Mouse (Mus musculus) MEL (cell line): ENCODE measurements around the gene Armh1. TPM values are rescaled to one million over a fixed set of nuclear protein-coding genes. Genes with fewer than 3 reads are reported as not detected.
A peak's percentile ranks its signal among the peaks of the same experiment; 100 is the strongest.

Source experiments
- DNase-seq: peaks from one replicate; pipeline ENCODE4 v3.0.0; 2011; ENCODE audit warnings: low read depth, low spot score
- H3K27ac ChIP-seq: 2 replicates; pipeline ENCODE4 v1.5.1; 2012; ENCODE audit warnings: low read depth, mild to moderate bottlenecking, control low read depth, low read length, moderate library complexity; ENCODE audit not compliant: control insufficient read depth
- H3K27me3 ChIP-seq, 2 experiments: fragments of 150-350 bp in 1 of 2; sonication (generic) in 1 of 2; 2 replicates each; pipeline ENCODE4 v1.6.1; 2012; ENCODE audit warnings: low read length in 2 of 2, mild to moderate bottlenecking in 2 of 2, improper control_type of control experiment in 1 of 2, moderate library complexity in 1 of 2; ENCODE audit not compliant: insufficient read depth in 2 of 2, control insufficient read depth in 1 of 2
- H3K36me3 ChIP-seq, 2 experiments: 2 replicates each; pipeline ENCODE4 v1.6.1; 2012 to 2014; ENCODE audit warnings: low read length in 2 of 2, improper control_type of control experiment in 1 of 2, inconsistent platforms in 1 of 2, mild to moderate bottlenecking in 1 of 2; ENCODE audit not compliant: insufficient read depth in 2 of 2, control insufficient read depth in 1 of 2
- H3K4me1 ChIP-seq, 2 experiments: fragments of 150-350 bp in 1 of 2; sonication (generic) in 1 of 2; 2 replicates each; pipeline ENCODE4 v1.6.1; 2012; ENCODE audit warnings: low read length in 2 of 2, improper control_type of control experiment in 1 of 2, mild to moderate bottlenecking in 1 of 2; ENCODE audit not compliant: insufficient read depth in 2 of 2, control insufficient read depth in 1 of 2
- H3K4me3 ChIP-seq, 2 experiments: fragments of 150-350 bp in 1 of 2; sonication (generic) in 1 of 2; 2 replicates each; pipeline ENCODE4 v1.5.1; 2012; ENCODE audit warnings: low read depth in 2 of 2, low read length in 2 of 2, mild to moderate bottlenecking in 2 of 2, moderate library complexity in 2 of 2, control low read depth in 1 of 2, improper control_type of control experiment in 1 of 2; ENCODE audit not compliant: control insufficient read depth in 1 of 2, insufficient read depth in 1 of 2
- H3K79me2 ChIP-seq: 2 replicates; pipeline ENCODE4 v1.6.1; 2012; ENCODE audit warnings: mild to moderate bottlenecking, low read length, moderate library complexity; ENCODE audit not compliant: control insufficient read depth, poor library complexity, insufficient read depth
- H3K9ac ChIP-seq: 2 replicates; pipeline ENCODE4 v1.6.1; 2012; ENCODE audit warnings: low read depth, mild to moderate bottlenecking, control low read depth, low read length, moderate library complexity; ENCODE audit not compliant: control insufficient read depth, poor library complexity, severe bottlenecking
- H3K9me3 ChIP-seq: fragments of 150-350 bp; sonication (generic); replicated peaks from 2 replicates; pipeline ENCODE4 v1.6.1; 2012; ENCODE audit warnings: mild to moderate bottlenecking, low read length, improper control_type of control experiment, moderate library complexity; ENCODE audit not compliant: insufficient read depth
- CHD2 ChIP-seq: IDR thresholded peaks from 2 replicates; pipeline ENCODE4 v1.6.1; 2011; ENCODE audit warnings: low read length, improper control_type of control experiment
- CTCF ChIP-seq, 3 experiments: IDR thresholded peaks in 2 of 3; conservative IDR thresholded peaks in 1 of 3; 2 replicates each; pipeline ENCODE4 v1.5.1; 2011 to 2012; ENCODE audit warnings: low read length in 3 of 3, low read depth in 2 of 3, mild to moderate bottlenecking in 2 of 3, improper control_type of control experiment in 1 of 3, inconsistent platforms in 1 of 3, mixed read lengths in 1 of 3, moderate library complexity in 1 of 3; ENCODE audit not compliant: control insufficient read depth in 1 of 3, insufficient read depth in 1 of 3, poor library complexity in 1 of 3, severe bottlenecking in 1 of 3
- ETS1 ChIP-seq: IDR thresholded peaks from 2 replicates; pipeline ENCODE4 v1.6.1; 2012; ENCODE audit warnings: low read depth, mild to moderate bottlenecking, inconsistent platforms, low read length, improper control_type of control experiment, moderate library complexity
- KAT2A ChIP-seq: conservative IDR thresholded peaks from 2 replicates; pipeline ENCODE4 v1.6.1; 2012; ENCODE audit warnings: low read depth, low read length, improper control_type of control experiment, inconsistent platforms
- MAZ ChIP-seq: IDR thresholded peaks from 2 replicates; pipeline ENCODE4 v1.6.1; 2012; ENCODE audit warnings: low read depth, mild to moderate bottlenecking, inconsistent platforms, low read length, improper control_type of control experiment
- MEF2A ChIP-seq: IDR thresholded peaks from 2 replicates; pipeline ENCODE4 v1.6.1; 2014; ENCODE audit warnings: low read depth, mild to moderate bottlenecking, inconsistent platforms, low read length, improper control_type of control experiment; ENCODE audit not compliant: poor library complexity, insufficient replicate concordance, severe bottlenecking; ENCODE audit errors: extremely low read depth
- MXI1 ChIP-seq: IDR thresholded peaks from 2 replicates; pipeline ENCODE4 v1.6.1; 2011; ENCODE audit warnings: mild to moderate bottlenecking, low read depth, low read length, improper control_type of control experiment
- NRF1 ChIP-seq: IDR thresholded peaks from 2 replicates; pipeline ENCODE4 v1.6.1; 2014; ENCODE audit warnings: low read depth, mild to moderate bottlenecking, inconsistent platforms, low read length, improper control_type of control experiment, moderate library complexity; ENCODE audit not compliant: poor library complexity, insufficient read depth, severe bottlenecking
- POLR2A ChIP-seq, 2 experiments: IDR thresholded peaks; 2 replicates each; pipeline ENCODE4 v1.6.1; 2011 to 2012; ENCODE audit warnings: low read length in 2 of 2, mild to moderate bottlenecking in 2 of 2, control low read depth in 1 of 2, improper control_type of control experiment in 1 of 2, low read depth in 1 of 2, moderate library complexity in 1 of 2; ENCODE audit not compliant: control insufficient read depth in 1 of 2, insufficient read depth in 1 of 2, poor library complexity in 1 of 2
- POLR2AphosphoS5 ChIP-seq: IDR thresholded peaks from 2 replicates; pipeline ENCODE4 v1.6.1; 2012; ENCODE audit warnings: low read depth, borderline replicate concordance, mild to moderate bottlenecking, inconsistent platforms, low read length, moderate library complexity, mixed read lengths
- TAL1 ChIP-seq: IDR thresholded peaks from 2 replicates; pipeline ENCODE4 v1.6.1; 2012; ENCODE audit warnings: mild to moderate bottlenecking, inconsistent platforms, low read length, moderate library complexity, mixed read lengths
- TBP ChIP-seq: IDR thresholded peaks from 2 replicates; pipeline ENCODE4 v1.8.0; 2011; ENCODE audit warnings: low read depth, low read length, improper control_type of control experiment
- TCF12 ChIP-seq: IDR thresholded peaks from 2 replicates; pipeline ENCODE4 v1.6.1; 2014; ENCODE audit warnings: low read depth, mild to moderate bottlenecking, inconsistent platforms, low read length, improper control_type of control experiment, moderate library complexity
- ZKSCAN1 ChIP-seq: IDR thresholded peaks from 2 replicates; pipeline ENCODE4 v1.6.1; 2012; ENCODE audit warnings: low read depth, mild to moderate bottlenecking, inconsistent platforms, low read length, improper control_type of control experiment, moderate library complexity
- ZMIZ1 ChIP-seq: IDR thresholded peaks from 2 replicates; pipeline ENCODE4 v1.6.1; 2012; ENCODE audit warnings: low read depth, mild to moderate bottlenecking, inconsistent platforms, low read length, improper control_type of control experiment, moderate library complexity
- polyA plus RNA-seq, 2 experiments: library from polyadenylated mRNA; stranded (reverse) in 1 of 2; unstranded in 1 of 2; fragments of >175 nt in 1 of 2; fragments of >200 nt in 1 of 2; gene quantifications; 2 replicates each; pipeline versions ENCODE4 v1.2.1 to v1.2.4; 2012; ENCODE audit warnings: low replicate concordance in 2 of 2, low read depth in 1 of 2; ENCODE audit not compliant: insufficient read length in 2 of 2, insufficient read depth in 1 of 2, missing spikeins in 1 of 2
- total RNA-seq: library from RNA; depleted of rRNA; stranded (reverse); fragments of 300-350 nt; gene quantifications from 2 replicates; pipeline ENCODE4 v1.2.3, GENCODE M21; 2012

Armh1 gene
- total and polyA plus RNA-seq, 3 experiments = not detected

DNA sequence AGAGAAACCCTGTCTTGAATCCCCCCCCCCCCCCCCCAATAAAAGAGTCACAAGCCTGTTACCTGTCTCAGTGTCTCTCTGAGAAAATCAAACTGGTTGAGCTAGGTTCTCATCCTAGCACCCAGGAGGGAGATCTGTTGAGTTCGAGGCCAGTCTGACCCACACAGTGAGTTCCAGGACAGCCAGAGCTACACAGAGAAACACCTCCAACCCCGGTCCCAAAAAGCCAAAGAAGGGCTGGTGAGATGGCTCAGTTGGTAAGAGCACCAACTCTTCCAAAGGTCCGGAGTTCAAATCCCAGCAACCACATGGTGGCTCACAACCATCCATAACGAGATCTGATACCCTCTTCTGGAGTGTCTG, 49.0 kb downstream of the Armh1 start:
- Histone ChIP-seq H3K27me3 (no peaks in the 10 kb centered on the region), H3K4me3 (no peak overlapping the region), H3K4me1 (peaks cover 0 to 7% of the 10 kb centered on the region in 2 experiments; a peak in 1 of 4 replicates)
- no peak for TF ChIP-seq ZMIZ1
- peak; percentile 91 for TF ChIP-seq TBP
- TF ChIP-seq MEF2A = no peak
- no peak for TF ChIP-seq CHD2
- peak in 1 of 2 experiments; percentile 88; a peak in 3 of 4 replicates for TF ChIP-seq POLR2A (IDR thresholded peaks at IDR 0.05; ENCODE audit: control insufficient read depth in 1 of 2, insufficient read depth in 1 of 2, low read depth in 1 of 2, low read length in 2 of 2, poor library complexity in 1 of 2)
- TF ChIP-seq, all 39 proteins: peak for 2
- Histone ChIP-seq H3K79me2 (no peaks in the 10 kb centered on the region), H3K9me3 (no peaks in the 10 kb centered on the region), H3K9ac (no peak overlapping the region), H3K36me3 (peaks cover 0 to 2% of the 10 kb centered on the region in 2 experiments; a peak in 1 of 4 replicates), H3K27ac (no peak overlapping the region)
- DNase-seq = no peak

DNA sequence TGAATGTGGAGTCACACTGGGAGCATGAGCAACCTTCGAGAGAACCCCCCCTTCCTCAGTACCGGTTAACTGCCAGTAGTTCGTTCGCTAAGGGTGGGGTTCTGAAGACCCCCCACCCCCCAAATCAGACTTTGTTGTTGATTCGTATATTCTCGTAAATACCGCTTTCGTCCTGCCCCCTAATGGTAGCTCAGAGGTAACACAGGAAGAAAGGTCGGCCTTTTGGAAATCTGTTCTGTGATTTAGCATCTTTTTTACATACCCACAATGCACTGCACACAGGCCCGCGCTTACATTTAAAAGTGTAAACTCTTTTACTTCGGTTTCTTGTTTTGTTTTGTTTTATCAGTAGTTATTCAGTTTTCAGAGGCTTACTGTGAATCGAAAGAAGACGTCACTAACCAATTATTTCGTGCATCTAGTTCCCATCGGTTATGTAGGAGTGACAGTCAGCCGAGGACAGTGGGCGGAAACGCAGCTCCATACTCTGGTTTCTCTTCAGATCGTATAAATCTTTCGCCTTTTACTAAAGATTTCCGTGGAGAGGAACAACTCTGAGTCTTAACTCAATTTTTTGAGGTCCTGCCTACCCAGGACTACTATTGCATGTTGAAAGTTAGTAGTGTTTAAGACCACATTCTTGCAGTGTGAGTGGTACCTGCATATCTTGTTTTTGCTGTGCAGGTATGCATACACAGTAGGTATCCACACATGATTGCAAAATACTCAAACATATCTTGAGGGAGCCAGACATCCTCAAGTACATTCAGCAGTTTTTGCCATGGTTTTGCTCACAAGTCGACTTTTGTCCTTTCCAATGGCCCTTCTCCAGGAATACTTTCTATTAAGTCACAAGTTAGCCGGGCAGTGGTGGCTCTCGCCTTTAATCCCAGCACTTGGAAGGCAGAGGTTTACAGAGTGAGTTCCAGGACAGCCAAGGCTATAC, 49.6 kb downstream of the Armh1 start:
- Histone ChIP-seq H3K27ac (peak overlapping the region; percentile 80), H3K4me1 (peaks cover 0 to 7% of the 10 kb centered on the region in 2 experiments; a peak in 1 of 4 replicates), H3K4me3 (peak overlapping the region in 1 of 2 experiments; percentile 26; a peak in 1 of 4 replicates), H3K9me3 (no peaks in the 10 kb centered on the region), H3K36me3 (peaks cover 0 to 2% of the 10 kb centered on the region in 2 experiments; a peak in 1 of 4 replicates), H3K9ac (peak overlapping the region; percentile 53), H3K79me2 (no peaks in the 10 kb centered on the region), H3K27me3 (no peaks in the 10 kb centered on the region)
- peak; percentile 97 for DNase-seq
- TF ChIP-seq MXI1 = no peak
- TF ChIP-seq ETS1 = no peak
- TF ChIP-seq ZKSCAN1 = no peak
- peak; percentile 100 for TF ChIP-seq POLR2AphosphoS5
- no peak for TF ChIP-seq MAZ
- TF ChIP-seq TAL1 = peak; percentile 45
- no peak for TF ChIP-seq ZMIZ1
- TF ChIP-seq POLR2A (IDR thresholded peaks at IDR 0.05; ENCODE audit: control insufficient read depth in 1 of 2, insufficient read depth in 1 of 2, low read depth in 1 of 2, low read length in 2 of 2, poor library complexity in 1 of 2) = peak; percentile 98 to 99
- TF ChIP-seq NRF1 = no peak
- TF ChIP-seq MEF2A = no peak
- TF ChIP-seq TCF12 = no peak
- TF ChIP-seq CTCF (IDR thresholded peaks at IDR 0.05 in 2 of 3, conservative IDR thresholded peaks at IDR 0.05 in 1 of 3; ENCODE audit: control insufficient read depth in 1 of 3, insufficient read depth in 1 of 3, low read depth in 2 of 3, low read length in 3 of 3, poor library complexity in 1 of 3, severe bottlenecking in 1 of 3) = peak in 2 of 3 experiments; percentile 23 to 63; a peak in 3 of 6 replicates
- no peak for TF ChIP-seq KAT2A
- peak; percentile 99 for TF ChIP-seq TBP
